Mouse (Mus musculus) liver, adult 2 months (tissue): ENCODE results near the gene Camkk2.

Source experiments
- CTCF ChIP-seq: fragments of 200-500 bp; IDR thresholded peaks from 2 replicates; pipeline ENCODE4 v1.5.1; 2011; ENCODE audit warnings: low read depth, low read length, control low read depth
- POLR2A ChIP-seq: fragments of 200-500 bp; IDR thresholded peaks from 2 replicates; pipeline ENCODE4 v1.6.1; 2011; ENCODE audit warnings: low read length, control low read depth; ENCODE audit not compliant: insufficient read depth; ENCODE audit errors: extremely low read depth

DNA sequence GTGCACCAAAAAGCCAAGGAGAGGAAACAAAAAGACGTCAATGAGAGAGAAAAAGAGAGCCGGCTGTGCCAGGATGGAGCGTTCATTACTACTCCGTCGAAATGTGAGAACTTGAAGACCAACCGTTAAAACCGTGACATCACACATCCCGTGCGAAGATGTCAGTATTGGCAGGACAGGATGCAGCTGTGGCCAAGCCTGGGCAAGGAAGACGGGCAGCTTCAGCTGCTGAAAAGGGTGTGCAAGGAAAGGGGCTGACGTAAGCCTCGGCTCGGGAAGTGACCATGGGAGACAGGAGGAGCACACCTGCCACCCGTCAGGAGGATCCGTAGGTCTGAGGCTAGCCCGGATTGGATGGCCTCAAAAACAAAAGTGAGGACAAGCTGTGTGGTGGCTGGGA is 24.7 kb downstream of the Camkk2 start:
- no peak for TF ChIP-seq POLR2A
- no peak for TF ChIP-seq CTCF
